ENCODE assay signal across 19 mouse cellular contexts in genomic region chr13:13461446-13462192, GRCm38 (mm10). TPM values are rescaled to one million over a fixed set of nuclear protein-coding genes. Genes with fewer than 3 reads are reported as not detected.
DNase-seq lines count a peak whose midpoint lies in the region; ATAC-seq and TF ChIP-seq lines count a peak whose summit lies in the region.
"Had no signal": no experiment of that assay in that cellular context is flagged by ENCODE, and none has a peak within 500 bp of the region (broad histone marks: within the 10 kb centered on the region; RNA-seq: fewer than 3 reads in every experiment).

No protein-coding gene starts in this region.

- no peak overlapping the region for H3K9ac ChIP-seq in limb, embryonic 14.5 days (ENCODE audit: low read depth, low read length, severe bottlenecking)
- H3K9ac ChIP-seq in ES-E14 (ENCODE audit: insufficient read depth, low read depth, low read length, poor library complexity, severe bottlenecking): 0 out of 2 replicates have a peak overlapping the region, but pooled peaks have one; percentile 13
- no peak overlapping the region for H3K9ac ChIP-seq in hindbrain, embryonic 16.5 days (ENCODE audit: low read depth, low read length)
- H3K9ac ChIP-seq: forebrain, embryonic 13.5 days; heart, embryonic 12.5 days; limb, embryonic 15.5 days; neural tube, embryonic 12.5 days had no signal

- intact Hi-C loops in gastrocnemius, adult 2 months (cut with DNase I): no loop called here

- H3K4me3 ChIP-seq in gastrocnemius, adult 2 months: no peak overlapping the region
- H3K4me3 ChIP-seq in limb, embryonic 14.5 days (replicated peaks; ENCODE audit: low read length): no peak overlapping the region
- no peak overlapping the region for H3K4me3 ChIP-seq in limb, embryonic 10.5 days
- H3K4me3 ChIP-seq in ES-E14 (ENCODE audit: insufficient read depth in 1 of 2, low read depth in 1 of 2, low read length in 2 of 2, poor library complexity in 1 of 2, severe bottlenecking in 1 of 2): no peak overlapping the region
- H3K4me3 ChIP-seq in hindbrain, embryonic 16.5 days (ENCODE audit: low read length): no peak overlapping the region
- H3K4me3 ChIP-seq: forebrain, embryonic 13.5 days; heart, embryonic 12.5 days; limb, embryonic 15.5 days; neural tube, embryonic 12.5 days had no signal

- no peak for TF ChIP-seq POLR2A in limb, embryonic 14.5 days (IDR thresholded peaks at IDR 0.05; ENCODE audit: borderline replicate concordance, extremely low read depth, insufficient read depth, insufficient read length)

- no peak for DNase-seq in gastrocnemius, adult 2 months
- no peak for DNase-seq in gastrocnemius, adult 8-10 months (ENCODE audit: low spot score in 2 of 2)
- DNase-seq in limb, embryonic 14.5 days (ENCODE audit: low spot score): no peak
- DNase-seq in limb, embryonic 10.5 days (ENCODE audit: low spot score): no peak
- no peak for DNase-seq in ES-E14 (ENCODE audit: low read depth, low spot score)
- no peak for DNase-seq in cerebellum, postnatal 25 days
- DNase-seq in gastrocnemius, postnatal 10 days: no peak
- DNase-seq: adrenal gland, postnatal 36 days; cerebellum, adult 9-10 months; kidney, adult 18-20 months; kidney, postnatal 25 days; layer of hippocampus, adult 9-11 months; lung, adult 18-20 months; lung, postnatal 4 days had no signal

- no peak for TF ChIP-seq CTCF in gastrocnemius, adult 2 months (IDR thresholded peaks at IDR 0.05)

- H3K27me3 ChIP-seq in limb, embryonic 14.5 days (ENCODE audit: control insufficient read depth, insufficient read depth, low read length): no peaks in the 10 kb centered on the region
- H3K27me3 ChIP-seq in limb, embryonic 10.5 days (ENCODE audit: low read depth, poor library complexity, severe bottlenecking): no peaks in the 10 kb centered on the region
- H3K27me3 ChIP-seq in hindbrain, embryonic 16.5 days (replicated peaks; ENCODE audit: control insufficient read depth, insufficient read depth, low read length): no peaks in the 10 kb centered on the region
- H3K27me3 ChIP-seq: forebrain, embryonic 13.5 days; heart, embryonic 12.5 days; limb, embryonic 15.5 days; neural tube, embryonic 12.5 days had no signal

- H3K4me2 ChIP-seq in limb, embryonic 14.5 days (replicated peaks; ENCODE audit: low read depth, low read length, severe bottlenecking): no peak overlapping the region
- no peak overlapping the region for H3K4me2 ChIP-seq in hindbrain, embryonic 16.5 days (ENCODE audit: low read length)
- H3K4me2 ChIP-seq: forebrain, embryonic 13.5 days; heart, embryonic 12.5 days; limb, embryonic 15.5 days; neural tube, embryonic 12.5 days had no signal

- no peaks in the 10 kb centered on the region; the same call in 1 of the 2 replicates for H3K4me1 ChIP-seq in limb, embryonic 14.5 days (ENCODE audit: control insufficient read depth, insufficient read depth, low read length)
- H3K4me1 ChIP-seq in limb, embryonic 10.5 days: peaks cover 8% of the 10 kb centered on the region
- H3K4me1 ChIP-seq in ES-E14 (ENCODE audit: control insufficient read depth in 2 of 2, insufficient read depth in 2 of 2, low read length in 2 of 2, poor library complexity in 1 of 2): peaks cover 4 to 13% of the 10 kb centered on the region in 2 experiments; a peak in 3 of 4 replicates
- no peaks in the 10 kb centered on the region for H3K4me1 ChIP-seq in hindbrain, embryonic 16.5 days (ENCODE audit: control insufficient read depth, insufficient read depth, low read depth, low read length)
- H3K4me1 ChIP-seq: forebrain, embryonic 13.5 days; neural tube, embryonic 12.5 days had no signal

- in situ Hi-C loops in ES-E14 (cut with MboI; ENCODE audit: low sequenced_read_pairs in 2 of 2, unreplicated experiment in 2 of 2): no loop called here

- H3K27ac ChIP-seq in gastrocnemius, adult 2 months: peak overlapping the region; percentile 56
- H3K27ac ChIP-seq in limb, embryonic 14.5 days (replicated peaks; ENCODE audit: low read depth, low read length): no peak overlapping the region
- no peak overlapping the region for H3K27ac ChIP-seq in limb, embryonic 10.5 days
- no peak overlapping the region for H3K27ac ChIP-seq in ES-E14 (ENCODE audit: insufficient read depth, low read depth, low read length, poor library complexity, severe bottlenecking)
- no peak overlapping the region for H3K27ac ChIP-seq in hindbrain, embryonic 16.5 days (ENCODE audit: low read depth, low read length)
- H3K27ac ChIP-seq: forebrain, embryonic 13.5 days; limb, embryonic 15.5 days; neural tube, embryonic 12.5 days had no signal

- H3K36me3 ChIP-seq in limb, embryonic 14.5 days (ENCODE audit: control insufficient read depth, insufficient read depth, low read length): no peaks in the 10 kb centered on the region; the same call in 1 of the 2 replicates
- 0 out of 2 replicates have a peak, but pooled peaks cover 10% of the 10 kb centered on the region for H3K36me3 ChIP-seq in limb, embryonic 10.5 days
- no peaks in the 10 kb centered on the region for H3K36me3 ChIP-seq in ES-E14 (ENCODE audit: control insufficient read depth, insufficient read depth, low read length, poor library complexity, severe bottlenecking)
- H3K36me3 ChIP-seq in hindbrain, embryonic 16.5 days (ENCODE audit: control insufficient read depth, insufficient read depth, low read length): no peaks in the 10 kb centered on the region
- H3K36me3 ChIP-seq: neural tube, embryonic 12.5 days had no signal

- H3K9me3 ChIP-seq in limb, embryonic 14.5 days (ENCODE audit: control insufficient read depth, low read length): no peaks in the 10 kb centered on the region
- H3K9me3 ChIP-seq in limb, embryonic 10.5 days (replicated peaks): no peaks in the 10 kb centered on the region
- no peaks in the 10 kb centered on the region for H3K9me3 ChIP-seq in ES-E14 (ENCODE audit: control insufficient read depth, insufficient read depth, low read depth, low read length)
- no peaks in the 10 kb centered on the region for H3K9me3 ChIP-seq in hindbrain, embryonic 16.5 days (ENCODE audit: control insufficient read depth, low read length)
- H3K9me3 ChIP-seq: forebrain, embryonic 13.5 days; limb, embryonic 15.5 days; neural tube, embryonic 12.5 days had no signal

- WGBS in limb, embryonic 14.5 days: 75% methylated on average over 4 of the region's 4 CpGs
- 90% methylated on average over 4 of the region's 4 CpGs for WGBS in limb, embryonic 10.5 days
- WGBS in hindbrain, embryonic 16.5 days: 41% methylated on average over 4 of the region's 4 CpGs

- peak; percentile 39; the same call in 1 of the 2 replicates for ATAC-seq in limb, embryonic 14.5 days (ENCODE audit: low FRiP score, low read depth)
- peak; percentile 80 for ATAC-seq in hindbrain, embryonic 16.5 days
- ATAC-seq: forebrain, embryonic 13.5 days had no signal

TF ChIP-seq in ES-E14, 5 proteins besides CTCF, POLR2A, EP300 and RAD21:
- TF ChIP-seq ZNF384 (IDR thresholded peaks at IDR 0.05; ENCODE audit: low read depth, low read length): no peak
- no peak for TF ChIP-seq CHD2 (IDR thresholded peaks at IDR 0.05; ENCODE audit: low read depth, low read length)
- TF ChIP-seq ZC3H11A (IDR thresholded peaks at IDR 0.05; ENCODE audit: borderline replicate concordance, low read depth, low read length): no peak
- TF ChIP-seq MAFK (IDR thresholded peaks at IDR 0.05; ENCODE audit: insufficient read depth, low read depth, low read length): no peak
- no peak for TF ChIP-seq HCFC1 (IDR thresholded peaks at IDR 0.05; ENCODE audit: borderline replicate concordance, insufficient read depth, low read length)

RNA-seq across cellular contexts. Expression of gene Nid1, which starts 24.3 kb away (rescaled TPM):
- 10 to 100 TPM; 37.3 to 49.2 TPM for total RNA-seq in gastrocnemius, adult 2 months (2021)
- total RNA-seq in gastrocnemius, adult 8-10 months (2022): 10 to 100 TPM; 19.1 to 33.3 (median 24.4) TPM
- 143 and 145 TPM in 2 replicates for polyA plus RNA-seq in limb, embryonic 14.5 days (2012; rRNA removed)
- polyA plus RNA-seq in limb, embryonic 14.5 days (2014; fragmentation: Nextera tagmentation; extraction: Ambion mirVana): 104 and 108 TPM in 2 replicates
- 46.8 and 58.6 TPM in 2 replicates for polyA plus RNA-seq in limb, embryonic 10.5 days (2016; fragmentation: Nextera tagmentation; extraction: Ambion mirVana)
- 143 and 152 TPM in 2 replicates for total RNA-seq in ES-E14 (2012; rRNA removed)
- polyA plus RNA-seq in hindbrain, embryonic 16.5 days (2015; fragmentation: Nextera tagmentation; extraction: Ambion mirVana): 63.8 and 78.5 TPM in 2 replicates
- 100 to 1,000 TPM; 211 to 238 TPM for total RNA-seq in gastrocnemius, postnatal 10 days (2021)
